Mouse (Mus musculus): ENCODE data around the gene Ptpn14.
A peak's percentile ranks its signal among the peaks of the same experiment; 100 is the strongest.

Gene Ptpn14

DNA sequence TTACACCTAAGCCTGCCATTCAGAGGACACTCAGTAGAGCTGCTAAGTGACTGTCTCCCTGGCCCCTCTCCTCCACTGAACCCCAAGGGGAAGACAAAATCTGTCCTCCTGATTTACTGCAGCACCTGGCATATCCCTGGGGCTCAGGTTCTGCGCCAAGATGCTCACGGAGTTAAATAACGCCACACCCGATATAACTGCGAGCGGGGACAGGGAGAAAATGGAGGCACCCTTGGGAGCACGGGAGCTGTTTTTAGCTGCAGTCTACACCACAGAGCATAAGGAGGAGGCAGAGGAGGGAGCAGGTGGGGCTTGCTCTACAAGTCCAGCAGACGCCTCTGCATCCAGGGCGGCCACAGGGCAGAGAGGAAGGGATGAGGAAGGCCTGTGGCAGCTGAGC, 174.3 kb downstream of the Ptpn14 start:
- DNase-seq (ENCODE audit: low read depth), result no peak

DNA sequence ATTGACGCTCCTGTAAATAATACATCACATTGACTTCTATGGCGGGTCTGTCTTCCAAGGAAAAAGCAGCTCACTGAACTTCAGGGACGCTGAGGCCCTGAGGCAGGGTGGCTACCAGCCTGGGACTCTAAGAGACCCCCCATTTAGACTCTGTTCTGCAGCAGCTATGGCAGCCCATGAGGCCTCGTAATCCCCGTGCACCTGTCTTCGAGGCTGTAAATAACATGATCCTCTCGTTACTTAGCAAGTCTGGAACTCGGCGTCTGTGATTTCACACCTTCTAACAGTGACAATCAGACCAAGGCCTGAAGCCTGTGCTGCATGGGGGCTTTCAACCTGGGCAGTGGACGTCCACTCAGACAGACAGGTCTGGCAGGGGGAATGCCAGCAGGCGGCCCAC, 175.1 kb downstream of the Ptpn14 start:
- DNase-seq (ENCODE audit: low read depth), result no peak

DNA sequence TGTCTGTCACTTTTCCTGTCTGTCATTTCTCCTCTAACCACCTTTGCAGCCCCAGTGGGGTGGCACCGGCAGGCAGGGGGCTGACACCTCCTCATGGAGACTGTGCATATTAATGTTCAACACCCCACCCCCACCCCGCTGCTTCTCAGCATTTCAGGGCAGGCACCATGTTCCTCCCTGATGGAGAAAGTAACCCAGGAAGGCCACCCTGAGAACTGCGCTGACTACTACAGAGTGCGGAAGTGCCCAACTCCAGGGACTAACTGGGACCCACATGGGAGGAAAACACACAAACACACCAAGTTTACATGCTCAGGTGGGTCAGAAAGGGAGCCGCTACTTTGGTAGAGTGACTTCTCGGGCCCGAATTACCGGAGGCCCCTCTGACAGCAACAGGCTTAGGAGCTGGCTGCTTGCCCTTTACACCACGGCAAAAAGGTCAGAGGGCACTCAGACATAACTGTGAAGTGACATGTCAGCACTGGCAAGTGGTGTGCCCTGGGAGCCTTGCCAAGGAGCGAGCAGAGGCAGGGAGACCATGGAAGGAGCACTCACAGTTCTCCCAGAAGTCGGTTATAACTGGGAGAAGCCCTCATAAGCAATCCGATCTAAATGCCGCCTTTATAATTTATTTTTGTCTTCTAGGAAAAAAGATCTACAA, 182.7 kb downstream of the Ptpn14 start:
- no peak for DNase-seq (ENCODE audit: low read depth)

DNA sequence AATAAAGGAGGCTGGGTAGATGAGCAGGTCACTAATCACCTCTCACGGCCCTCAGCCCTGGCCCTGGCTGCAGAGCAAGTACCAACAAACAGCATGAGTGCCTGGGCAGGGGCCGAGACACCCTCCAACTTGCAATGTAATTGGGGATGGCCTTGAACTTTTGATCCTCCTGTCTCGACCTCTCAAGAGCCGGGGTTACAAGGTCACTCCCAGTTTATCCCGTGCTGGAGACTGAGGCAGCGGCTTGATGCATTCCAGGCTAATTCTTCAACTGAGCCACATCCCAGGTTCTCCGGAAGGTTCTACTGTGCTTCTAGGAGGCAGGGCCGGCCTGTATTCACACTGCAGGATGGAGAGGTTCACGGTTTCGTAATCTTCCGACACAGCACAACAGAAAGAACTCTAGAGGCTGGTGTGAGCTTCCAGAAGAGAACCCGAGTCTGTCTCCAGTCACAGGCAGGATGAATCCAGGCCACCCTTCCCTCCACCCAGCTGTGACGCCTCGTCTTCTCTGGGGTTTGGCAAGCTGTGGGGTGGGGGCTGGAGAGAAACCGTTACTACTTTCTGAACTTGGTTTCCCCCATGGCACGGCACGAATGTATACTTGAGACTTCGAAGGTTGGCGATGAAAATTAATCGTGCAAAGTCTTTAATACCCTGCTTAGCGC, 185.2 kb downstream of the Ptpn14 start:
- no peak for DNase-seq (ENCODE audit: low read depth)

DNA sequence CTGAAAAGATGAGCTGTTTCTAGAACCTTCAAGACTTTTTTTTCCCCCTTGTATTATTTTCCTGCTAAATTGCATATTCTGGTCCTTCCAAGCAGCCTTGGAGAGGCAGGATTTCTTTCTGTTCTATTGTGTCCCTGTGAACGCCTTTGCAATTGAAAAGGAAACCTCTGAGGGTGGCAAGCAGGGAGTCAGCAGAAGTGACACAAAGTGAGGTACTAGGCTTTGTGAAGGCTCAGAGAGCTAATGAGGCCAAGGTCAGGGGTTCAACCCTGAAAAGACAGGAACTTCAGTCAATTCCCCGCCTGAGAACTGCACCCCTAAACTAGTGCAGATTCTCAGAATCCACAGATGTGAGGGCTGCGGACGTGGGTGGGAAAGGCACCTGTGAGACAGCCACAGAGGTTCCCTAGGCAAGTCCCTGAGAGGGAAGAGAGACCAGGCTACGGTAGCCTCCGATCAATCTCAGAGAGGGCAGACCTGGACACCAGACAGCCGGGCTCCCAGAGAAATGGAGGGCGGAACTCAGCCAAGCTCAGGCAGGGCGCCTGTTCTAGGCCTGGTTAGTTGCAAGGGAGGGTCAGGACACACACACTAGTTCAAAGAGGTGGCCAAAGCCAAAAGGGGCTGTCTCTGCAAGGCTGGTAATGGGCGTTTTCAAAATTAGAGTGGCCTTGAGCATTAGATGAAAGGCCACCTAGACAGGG, 188.5 kb downstream of the Ptpn14 start:
- no peak for DNase-seq (ENCODE audit: low read depth)

DNA sequence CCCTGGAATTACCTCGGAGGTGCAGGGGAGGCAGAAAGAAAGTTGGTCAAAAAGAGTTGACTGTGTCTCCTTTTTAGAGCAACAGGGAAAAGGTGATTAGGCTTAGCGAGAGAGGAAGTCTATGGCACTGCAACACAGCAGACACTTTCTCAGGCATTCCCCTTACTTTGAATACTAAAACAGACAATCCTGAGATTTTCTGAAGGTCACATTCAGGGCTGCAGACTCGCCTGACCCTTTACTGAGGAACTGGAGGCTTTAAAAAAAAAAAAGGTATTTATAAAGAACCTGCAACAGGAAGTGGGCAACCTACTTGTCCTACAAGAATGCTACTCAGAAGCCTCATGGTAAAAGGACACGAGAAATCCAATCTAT, 189.0 kb downstream of the Ptpn14 start:
- no peak for DNase-seq (ENCODE audit: low read depth)

DNA sequence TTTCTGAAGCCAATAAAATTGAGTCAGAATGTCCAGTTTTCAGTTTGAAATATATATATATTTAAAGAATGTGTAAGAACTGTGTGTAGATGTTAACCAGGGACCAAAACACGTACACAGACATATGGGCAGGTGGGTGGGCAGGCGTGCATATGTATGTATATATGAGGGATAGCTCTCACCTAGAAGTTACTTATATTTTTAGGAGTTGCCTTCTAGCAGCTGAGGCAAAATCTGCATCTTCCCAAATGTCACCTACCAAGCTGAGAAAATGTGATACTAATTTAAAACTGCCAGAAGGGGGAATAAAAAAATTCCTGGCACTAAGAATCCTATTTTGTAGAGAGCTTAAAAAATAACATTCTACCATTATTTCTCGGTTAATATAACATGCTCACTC, 191.7 kb downstream of the Ptpn14 start:
- DNase-seq (ENCODE audit: low read depth), result no peak

DNA sequence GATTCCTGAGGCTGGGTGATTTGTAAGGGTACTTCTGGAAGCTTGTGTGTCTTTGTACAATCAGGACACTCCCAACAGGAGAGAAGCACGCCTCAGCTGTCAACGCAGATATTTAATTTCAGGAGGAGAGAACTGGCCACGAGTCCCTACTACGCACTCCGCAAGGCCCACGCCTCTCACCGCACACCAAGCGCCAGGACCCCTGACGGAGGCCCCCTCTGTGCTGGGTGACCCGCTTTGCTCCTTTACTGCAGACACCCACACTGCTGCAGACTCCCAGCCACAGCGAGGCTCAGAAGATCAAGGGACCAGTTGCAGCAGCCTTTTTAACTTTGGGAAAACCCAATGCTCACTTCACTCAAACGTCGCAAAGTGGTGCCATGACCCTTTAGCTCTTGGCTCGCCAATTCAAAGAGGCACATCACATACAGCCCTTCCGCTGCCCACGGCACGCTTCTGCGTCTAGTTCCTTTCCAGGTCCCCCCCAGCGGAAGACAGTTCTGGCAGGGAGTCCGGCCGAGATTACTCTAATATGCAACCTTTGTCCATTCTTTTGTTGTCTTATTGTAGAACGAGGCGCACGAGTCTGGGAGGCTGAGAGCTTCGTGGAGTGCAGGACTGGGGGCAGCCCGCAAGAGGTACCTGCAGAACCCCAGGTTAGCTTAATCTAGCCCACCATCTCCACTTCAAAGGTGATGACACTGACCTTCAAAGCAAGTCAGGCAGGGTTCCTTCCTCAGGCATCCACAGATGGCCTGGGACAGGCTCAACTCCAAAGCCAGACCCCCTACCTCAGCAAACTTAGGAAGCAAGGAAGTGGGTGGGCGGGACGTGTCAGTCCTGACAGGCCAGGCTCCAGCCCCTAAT, 192.9 kb downstream of the Ptpn14 start:
- DNase-seq (ENCODE audit: low read depth), result no peak

DNA sequence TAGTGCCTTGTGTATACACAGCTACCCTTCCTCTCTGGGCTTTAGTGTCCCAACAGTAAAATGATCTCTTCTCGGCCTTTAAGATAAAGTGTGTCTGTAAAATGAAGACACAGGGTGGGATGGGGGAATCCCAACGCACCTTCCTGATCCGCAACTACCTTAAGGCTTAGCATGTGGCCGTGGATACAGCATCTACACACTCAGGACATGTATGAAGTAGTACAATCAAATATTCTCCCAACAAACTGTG, 193.4 kb downstream of the Ptpn14 start:
- no peak for DNase-seq (ENCODE audit: low read depth)

DNA sequence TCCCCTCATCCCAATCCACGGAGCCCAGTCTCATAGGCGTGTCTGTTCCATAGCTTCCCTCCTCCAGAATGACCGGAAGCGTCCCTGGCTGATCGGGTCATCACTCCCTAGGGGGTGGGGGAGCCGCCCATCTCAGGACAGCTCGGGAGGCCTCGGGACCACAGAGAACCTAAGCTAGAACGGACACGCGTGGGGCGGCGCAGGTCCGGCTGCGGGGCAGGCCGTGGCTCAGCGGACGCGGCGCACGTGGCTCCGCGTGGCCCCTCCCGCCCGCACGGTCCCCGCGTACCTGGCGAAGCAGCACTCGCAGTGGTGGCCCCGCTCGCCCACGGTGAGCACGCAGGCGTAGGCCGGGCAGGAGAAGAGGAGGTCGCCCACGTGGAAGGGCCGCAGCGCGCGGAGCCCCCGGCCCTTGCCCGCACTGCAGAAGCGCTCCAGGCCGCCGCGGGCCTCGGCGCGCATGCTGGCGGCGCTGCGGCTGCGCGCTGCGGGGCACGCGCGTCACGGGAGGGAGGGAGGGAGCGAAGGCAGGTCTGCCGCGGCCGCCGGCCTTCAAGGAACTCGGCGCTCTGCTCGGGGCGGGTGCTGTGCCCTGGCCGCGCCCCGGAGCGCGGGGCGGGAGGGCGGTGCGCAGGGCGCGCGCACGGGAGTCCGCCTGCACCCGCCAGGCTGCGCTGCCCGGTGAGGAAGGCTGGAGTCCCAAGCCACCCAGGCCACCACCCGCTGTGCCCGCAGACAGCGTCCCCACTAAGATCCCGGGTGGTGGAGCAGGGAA, 193.9 kb downstream of the Ptpn14 start, which contains the start of gene Smyd2:
TSS of gene Smyd2 (minus strand) at position 546 of the 775 bp plus-strand sequence.
- peak; percentile 55 for DNase-seq (ENCODE audit: low read depth)

DNA sequence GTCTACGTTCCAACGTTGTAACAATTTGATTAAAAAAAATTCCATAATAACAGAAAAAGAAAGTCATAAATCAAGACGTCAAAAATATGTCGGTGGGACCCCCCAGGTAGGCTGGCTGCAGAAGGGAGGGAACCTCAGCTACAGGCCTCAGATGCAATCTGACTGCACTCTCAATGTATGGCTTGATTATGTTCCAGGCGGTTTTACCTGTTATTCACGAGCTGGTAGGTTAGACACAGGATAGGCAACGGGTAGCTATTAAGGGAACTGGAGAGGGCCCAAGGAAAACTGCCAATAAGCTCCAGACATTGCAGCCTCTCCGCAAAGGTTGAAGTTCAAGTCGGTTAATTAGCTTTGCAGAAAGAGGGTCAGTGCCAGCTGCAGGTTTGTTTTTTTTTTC, 194.7 kb downstream of the Ptpn14 start:
- no peak for DNase-seq (ENCODE audit: low read depth)

DNA sequence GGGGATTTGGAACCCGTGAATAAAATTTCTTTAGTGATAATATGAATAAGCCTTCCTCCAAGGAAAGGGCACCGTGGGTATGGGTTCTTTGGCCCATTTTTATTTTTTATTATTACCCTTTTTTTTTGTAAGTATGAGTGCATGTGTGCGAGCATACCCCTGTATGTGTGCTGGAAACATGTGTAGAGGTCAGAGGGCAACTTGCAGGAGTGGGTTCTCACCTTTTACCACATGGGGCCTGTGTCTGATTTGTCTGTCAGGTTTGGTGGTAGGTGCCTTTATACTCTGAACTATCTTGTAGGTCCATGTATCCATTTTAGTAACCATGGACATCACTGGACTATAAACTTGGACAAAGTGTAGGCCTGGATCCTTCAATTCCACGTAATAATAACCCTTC, 195.1 kb downstream of the Ptpn14 start:
- no peak for DNase-seq (ENCODE audit: low read depth)

DNA sequence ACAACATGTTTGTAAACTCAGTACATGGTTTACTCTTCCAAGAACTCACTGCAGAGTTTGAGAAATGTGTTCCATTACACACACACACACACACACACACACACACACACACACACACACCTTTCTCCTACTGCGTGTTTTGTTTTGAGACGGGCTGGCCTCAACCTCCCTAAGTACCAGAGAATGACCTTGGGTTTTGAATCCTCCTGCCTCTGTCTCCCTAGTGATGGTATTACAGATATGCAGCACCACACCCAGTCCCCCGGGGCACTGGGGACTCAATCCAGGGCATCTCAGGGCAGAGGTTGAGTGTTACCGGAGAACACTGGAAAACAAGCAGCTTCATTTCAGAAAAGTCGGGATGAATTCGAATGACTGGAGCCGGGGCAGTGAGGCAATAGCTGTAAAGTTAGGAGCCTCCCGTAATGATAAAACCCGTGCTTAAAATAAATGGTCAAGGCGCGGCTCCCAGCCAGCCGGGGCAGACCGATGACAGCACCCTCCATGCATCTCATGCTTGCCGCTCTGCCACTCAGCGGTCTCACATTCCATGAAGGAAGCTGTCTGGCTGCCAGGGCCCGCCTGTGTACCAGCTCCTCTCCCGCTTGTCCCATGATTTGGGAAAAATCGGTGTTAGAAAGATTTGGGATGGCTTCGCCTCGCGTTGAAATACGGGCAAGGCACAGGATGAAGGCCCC, 196.0 kb downstream of the Ptpn14 start:
- no peak for DNase-seq (ENCODE audit: low read depth)

DNA sequence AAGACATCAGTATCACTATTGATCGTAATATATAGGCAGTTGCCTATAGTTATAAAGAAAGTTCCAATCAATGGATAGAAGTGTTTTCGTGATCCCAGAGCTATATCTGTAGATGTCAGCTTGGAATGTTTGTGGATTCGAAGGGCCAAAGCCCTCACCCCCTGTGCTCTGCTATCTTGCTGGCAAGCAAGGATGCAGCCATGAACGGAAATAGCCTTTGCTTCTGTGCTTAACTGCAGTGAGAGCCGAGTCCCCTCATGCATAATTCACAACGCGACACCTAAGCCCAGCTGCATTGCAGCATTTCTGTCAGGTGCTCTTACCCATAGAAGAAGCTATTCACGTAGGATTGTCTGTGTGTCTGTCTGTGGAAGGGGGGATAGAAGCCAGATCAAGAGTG, 198.2 kb downstream of the Ptpn14 start:
- DNase-seq (ENCODE audit: low read depth), result no peak
